8 mouse cellular contexts compared by ENCODE assay signal in genomic region chr16:11066833-11067191, GRCm38 (mm10). TPM values are rescaled to one million over a fixed set of nuclear protein-coding genes. Genes with fewer than 3 reads are reported as not detected.
DNase-seq lines count a peak whose midpoint lies in the region; ATAC-seq lines count a peak whose summit lies in the region.

No protein-coding gene starts in this region.

- peaks cover 20% of the 10 kb centered on the region for H3K36me3 ChIP-seq in embryonic facial prominence, embryonic 13.5 days

- H3K9ac ChIP-seq in embryonic facial prominence, embryonic 13.5 days = peak overlapping the region; percentile 97

- H3K27ac ChIP-seq in embryonic facial prominence, embryonic 13.5 days = peak overlapping the region; percentile 94

- peaks cover 65% of the 10 kb centered on the region for H3K4me1 ChIP-seq in embryonic facial prominence, embryonic 13.5 days

- intact Hi-C loops in heart, postnatal 25 days (cut with DNase I) = loop anchor here (2.0 kb wide), 1 partner anchor 22 kb away; no protein-coding TSS in a partner anchor

- no peaks in the 10 kb centered on the region for H3K27me3 ChIP-seq in embryonic facial prominence, embryonic 13.5 days

- peak; percentile 40 for DNase-seq in CD4-positive helper T cell, adult 2 months (ENCODE audit: low read depth, low spot score)
- DNase-seq in adipocyte (ENCODE audit: low spot score) = peak; percentile 56
- DNase-seq in heart, postnatal 25 days (ENCODE audit: low spot score) = peak; percentile 39
- peak; percentile 57 for DNase-seq in layer of hippocampus, adult 9-11 months
- DNase-seq in lung, postnatal 4 days = peak; percentile 65 to 79
- DNase-seq in right cerebral cortex, postnatal 4 days = peak; percentile 74
- DNase-seq in spleen, postnatal 4 days (ENCODE audit: low spot score in 2 of 2) = no peak

- H3K4me2 ChIP-seq in embryonic facial prominence, embryonic 13.5 days = peak overlapping the region; percentile 75

- WGBS in embryonic facial prominence, embryonic 13.5 days = under 1% methylated on average over 22 of the region's 22 CpGs

- ATAC-seq in embryonic facial prominence, embryonic 13.5 days (ENCODE audit: insufficient number of reproducible peaks, insufficient read depth, low FRiP score, low TSS enrichment, low read depth) = no peak; the same call in 1 of the 2 replicates

- no peaks in the 10 kb centered on the region for H3K9me3 ChIP-seq in embryonic facial prominence, embryonic 13.5 days

- H3K4me3 ChIP-seq in embryonic facial prominence, embryonic 13.5 days = peak overlapping the region; percentile 87

RNA-seq across cellular contexts. Expression of gene Litaf, which starts 0.9 kb away (rescaled TPM):
- polyA plus RNA-seq in embryonic facial prominence, embryonic 13.5 days (2015; fragmentation: Nextera tagmentation; extraction: Ambion mirVana) = 111 and 120 TPM in 2 replicates
- 10 to 100 TPM; 21.7 to 24.2 TPM for total RNA-seq in heart, postnatal 25 days (2021)

RNA-seq across cellular contexts. Expression of gene Snn, which starts 6.1 kb away (rescaled TPM):
- 50.7 and 51.1 TPM in 2 replicates for polyA plus RNA-seq in embryonic facial prominence, embryonic 13.5 days (2015; fragmentation: Nextera tagmentation; extraction: Ambion mirVana)
- total RNA-seq in heart, postnatal 25 days (2021) = 10 to 100 TPM; 28.3 to 33.3 TPM

Comparison
In these comparisons a context has a peak if more than half of its experiments do, and no peak if none do; other contexts are left out.
1. DNase-seq: peak in CD4-positive helper T cell, adult 2 months (single experiment), adipocyte (single experiment), heart, postnatal 25 days (single experiment), layer of hippocampus, adult 9-11 months (single experiment), lung, postnatal 4 days (2 of 2) and right cerebral cortex, postnatal 4 days (single experiment); none in spleen, postnatal 4 days (0 of 2).